Mouse (Mus musculus) heart, postnatal 4 days (tissue): Measurements from ENCODE around the gene Syndig1. TPM values are rescaled to one million over a fixed set of nuclear protein-coding genes. Genes with fewer than 3 reads are reported as not detected.
A peak's percentile ranks its signal among the peaks of the same experiment; 100 is the strongest.

ENCODE experiments used
- DNase-seq: peaks from one replicate; pipeline ENCODE4 v3.0.0; 2021
- total RNA-seq, 2 experiments: library from RNA; stranded (reverse); gene quantifications; 2 replicates each; pipeline ENCODE4 v1.2.3; 2021

Syndig1 gene
- total RNA-seq: under 1 TPM; 0.54 to 0.55 TPM

DNA sequence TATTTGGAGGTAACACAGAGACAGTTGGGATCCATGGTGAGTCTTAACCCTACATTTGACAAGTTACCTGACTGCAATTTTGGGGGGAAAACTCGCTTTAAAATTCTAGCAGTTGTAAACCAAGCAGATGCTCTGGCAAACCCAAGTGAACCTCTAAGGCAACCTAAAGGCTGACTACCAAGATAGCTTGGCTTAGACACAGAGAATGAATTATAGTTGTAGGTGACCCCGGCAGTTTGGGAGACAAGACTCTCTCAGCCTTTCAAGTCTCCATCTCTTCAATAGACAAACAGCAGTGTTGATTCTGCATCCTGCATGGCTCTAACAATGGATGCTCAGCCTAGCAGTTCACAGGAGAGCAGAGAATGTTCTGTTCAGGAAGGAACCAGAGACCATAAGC, at the start of gene Syndig1:
Syndig1 (plus strand) TSS at position 301 of the 400 bp plus-strand sequence.
- DNase-seq: no peak

DNA sequence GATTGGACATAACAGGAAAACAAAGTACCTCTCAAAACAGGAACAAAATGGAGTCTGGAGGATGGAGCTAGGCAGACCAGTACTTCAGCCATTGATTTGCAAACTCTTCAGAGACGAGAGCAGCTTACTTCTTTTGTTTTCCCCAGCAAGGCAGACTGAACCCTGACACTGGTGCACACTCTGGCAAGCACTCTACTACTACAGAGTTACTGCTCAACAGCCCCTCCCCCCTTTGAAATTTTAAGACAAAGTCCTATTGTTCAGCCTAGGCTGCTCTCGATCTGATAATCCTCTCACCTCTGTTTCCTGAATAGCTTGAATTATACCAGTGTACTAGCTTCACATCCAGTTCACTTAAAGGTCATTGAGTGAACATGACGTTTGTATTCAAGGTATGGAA, 30.4 kb upstream of the Syndig1 start:
- DNase-seq: no peak

DNA sequence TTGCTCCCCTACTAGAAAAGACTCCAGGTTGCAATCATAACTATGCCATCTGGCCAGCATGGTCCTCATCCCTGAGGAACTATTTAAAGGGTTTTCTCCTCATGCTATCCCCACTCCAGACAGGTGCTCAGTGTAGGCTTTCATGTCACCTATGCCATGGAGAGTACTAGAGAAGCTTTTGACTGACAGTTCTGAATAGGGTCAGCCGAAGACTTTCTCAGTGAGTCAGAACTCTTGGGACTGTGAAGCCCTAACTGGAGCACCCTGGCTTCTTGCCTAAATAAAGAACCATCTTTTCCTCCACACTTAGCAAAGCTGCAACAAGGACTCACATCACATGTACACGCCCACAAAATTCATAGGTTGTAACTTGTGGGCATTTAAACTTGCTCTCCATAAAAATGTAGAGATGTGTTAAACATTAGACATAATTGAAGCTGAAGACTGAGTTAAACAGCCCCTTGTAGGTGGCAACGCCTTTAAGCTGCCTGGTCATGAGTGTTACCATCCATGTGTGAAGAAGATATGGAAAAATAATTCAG, 24.3 kb upstream of the Syndig1 start:
- DNase-seq: no peak

DNA sequence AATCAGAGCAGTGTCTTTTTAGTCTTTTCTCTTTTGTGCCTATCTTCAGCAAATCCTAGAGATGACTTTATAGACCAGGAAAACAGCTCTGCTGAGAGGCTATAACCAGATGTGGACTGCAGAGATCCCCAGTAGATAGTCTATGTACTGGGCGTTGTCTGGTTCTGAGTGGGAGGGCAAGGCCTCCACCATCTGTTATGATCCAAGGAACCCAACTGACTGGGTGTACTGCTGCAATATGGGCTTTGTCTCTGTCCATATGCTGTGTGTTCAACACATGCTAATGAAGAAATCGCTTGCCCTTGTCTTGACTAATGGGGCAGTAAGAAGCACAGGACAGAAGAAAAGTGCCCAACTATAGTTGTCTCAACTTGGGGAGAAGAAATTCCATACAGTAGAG, 23.8 kb upstream of the Syndig1 start:
- no peak for DNase-seq

DNA sequence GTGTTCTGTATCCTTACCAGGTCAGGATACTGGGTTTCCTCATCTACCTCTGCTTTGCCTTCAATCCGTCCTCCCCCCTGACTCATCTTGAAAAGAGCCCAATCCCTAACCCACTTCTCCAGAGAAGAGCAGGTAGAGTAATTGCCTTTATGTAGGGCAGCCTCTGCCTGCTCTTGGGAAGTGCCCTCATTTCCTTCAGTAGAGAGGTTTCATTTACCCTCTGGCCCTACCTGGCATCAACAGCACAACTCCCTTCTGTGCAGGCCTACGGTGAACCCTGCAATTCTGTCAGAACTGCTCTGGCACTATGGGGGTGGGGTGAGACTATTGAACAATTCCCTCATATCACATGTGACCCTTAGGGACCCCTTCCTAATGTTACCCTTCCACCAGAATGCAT, 16.1 kb upstream of the Syndig1 start:
- DNase-seq: no peak

DNA sequence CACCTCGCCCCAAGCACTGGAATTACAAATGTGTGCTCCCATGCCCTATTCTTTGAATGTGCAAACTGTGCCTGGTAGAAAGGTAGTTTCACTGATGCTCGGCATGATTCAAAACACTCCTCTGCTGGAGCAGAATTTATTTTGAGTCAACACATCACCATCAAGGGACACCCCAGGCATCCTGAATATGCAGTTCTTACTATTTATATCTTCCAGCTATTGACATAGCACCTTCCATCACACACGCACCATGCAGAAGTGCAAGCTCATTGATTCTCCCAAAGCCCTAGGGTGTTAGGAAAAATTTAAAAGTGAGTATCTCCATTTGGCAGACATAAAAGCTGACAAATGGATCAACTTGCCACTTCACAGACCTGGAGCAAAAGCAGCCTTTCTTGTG, 10.6 kb upstream of the Syndig1 start:
- no peak for DNase-seq

DNA sequence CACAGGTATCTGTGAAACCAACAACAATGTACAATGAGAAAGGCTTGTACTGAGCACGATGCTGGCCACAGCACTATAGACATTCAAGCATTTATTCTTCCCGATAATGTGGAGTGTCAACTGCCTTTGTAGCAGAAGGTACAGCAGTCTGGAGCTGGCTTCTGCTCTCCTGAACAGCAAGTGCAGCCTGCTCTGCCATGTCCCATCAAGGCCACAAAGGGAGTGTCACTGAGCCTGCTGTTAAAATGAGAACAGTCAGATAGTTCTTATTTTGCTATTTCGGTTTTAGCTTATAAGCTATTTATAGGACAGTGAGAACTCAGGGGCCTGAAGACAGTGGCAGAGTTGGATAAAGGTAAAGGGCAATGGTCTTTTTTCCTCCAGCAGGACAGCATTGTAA, 9.3 kb upstream of the Syndig1 start:
- no peak for DNase-seq

DNA sequence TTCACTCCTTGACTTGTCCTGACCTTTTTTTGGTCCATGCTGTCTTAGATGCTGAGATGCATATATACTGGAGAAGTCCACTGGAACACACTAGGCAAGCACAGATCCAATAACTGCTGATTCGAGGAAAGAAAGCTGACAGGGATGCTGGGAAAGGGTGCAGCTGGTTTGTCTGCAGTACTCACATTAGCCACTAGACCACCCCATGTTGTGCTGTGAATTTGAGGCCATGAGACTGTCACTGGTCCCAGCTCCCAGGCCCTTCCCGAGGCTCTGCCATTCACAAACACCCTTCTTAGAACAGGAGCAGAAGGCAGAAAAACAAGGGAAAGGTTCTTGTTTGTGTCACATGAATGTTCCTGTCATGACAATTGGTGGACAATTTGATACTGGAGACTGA, 8.8 kb upstream of the Syndig1 start:
- DNase-seq: no peak

DNA sequence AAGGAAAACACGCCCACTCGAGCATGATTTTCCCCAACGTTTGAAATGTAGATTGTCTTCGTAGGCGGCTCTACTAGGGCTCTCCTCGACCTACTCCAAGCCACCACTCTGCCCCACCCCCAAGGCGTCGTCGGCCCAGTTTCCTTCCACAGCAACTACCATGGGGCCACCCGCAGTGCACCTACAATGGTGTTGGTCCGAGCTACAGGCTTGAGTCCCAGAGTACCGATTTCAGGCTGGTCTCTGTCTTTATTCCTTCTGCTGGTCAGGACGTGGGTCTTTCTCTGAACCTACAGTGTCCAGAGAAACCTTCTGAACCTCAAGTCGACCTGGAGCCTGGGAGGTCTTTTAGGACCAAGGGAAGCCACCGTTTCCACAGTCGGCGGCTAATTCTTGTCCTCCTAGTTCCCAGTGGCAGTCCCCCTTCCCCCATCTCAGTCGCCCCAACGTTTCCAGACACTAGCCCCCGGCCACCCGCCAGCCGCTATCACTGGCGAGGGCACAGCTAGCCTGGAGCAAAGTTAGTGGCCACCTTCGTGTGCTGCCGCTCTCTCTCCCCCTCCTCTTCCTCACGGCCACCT, 1.0 kb downstream of the Syndig1 start:
- DNase-seq: peak; percentile 6

DNA sequence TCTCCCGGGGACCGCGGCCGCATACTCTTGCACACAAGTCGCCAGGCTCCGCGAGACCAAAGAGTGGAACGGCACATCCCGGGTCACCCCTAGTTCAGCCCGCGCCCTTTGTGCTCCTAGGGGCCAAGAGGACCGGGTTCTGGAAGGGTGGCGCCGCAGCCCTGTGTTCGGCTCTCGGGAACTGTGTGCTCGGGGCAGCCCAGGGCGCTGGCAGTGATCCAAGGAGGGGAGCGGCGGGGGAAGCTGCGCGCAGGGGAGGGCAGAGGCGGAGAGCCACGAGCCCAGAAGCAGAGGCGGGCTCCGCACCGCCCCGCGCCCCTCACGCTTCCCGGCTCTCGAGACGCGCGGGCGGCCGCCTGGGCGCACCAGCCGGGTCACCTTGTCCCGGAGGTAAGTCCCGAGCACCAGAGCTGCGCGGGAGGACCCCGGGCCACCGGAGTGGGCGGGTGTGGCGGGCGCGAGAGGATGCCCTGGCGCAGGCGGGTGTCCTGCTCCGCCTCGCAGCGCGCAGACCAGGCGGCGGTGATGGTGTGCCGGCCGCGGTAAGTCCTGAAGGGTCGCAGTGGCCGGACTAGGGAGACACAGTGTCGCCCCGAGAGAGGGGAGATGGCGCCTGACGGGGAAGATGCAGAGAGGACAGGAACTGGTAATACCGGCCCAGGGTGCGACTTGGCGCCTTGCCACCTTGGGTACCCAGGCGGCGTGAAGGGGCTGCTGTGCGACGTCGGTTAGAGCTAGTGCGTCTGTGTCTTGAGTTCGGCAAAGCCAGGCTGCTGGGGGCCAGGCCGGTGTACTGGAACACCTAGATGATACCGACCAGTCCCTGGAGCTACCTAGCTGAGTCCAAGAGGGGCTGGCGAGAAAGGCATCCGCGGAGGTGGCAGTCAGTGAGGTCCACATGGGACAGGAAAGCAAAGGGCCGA, 1.8 kb downstream of the Syndig1 start, which contains the start of gene C530025M09Rik:
C530025M09Rik (minus strand) TSS at position 678 of the 923 bp plus-strand sequence.
- peak; percentile 58 for DNase-seq

DNA sequence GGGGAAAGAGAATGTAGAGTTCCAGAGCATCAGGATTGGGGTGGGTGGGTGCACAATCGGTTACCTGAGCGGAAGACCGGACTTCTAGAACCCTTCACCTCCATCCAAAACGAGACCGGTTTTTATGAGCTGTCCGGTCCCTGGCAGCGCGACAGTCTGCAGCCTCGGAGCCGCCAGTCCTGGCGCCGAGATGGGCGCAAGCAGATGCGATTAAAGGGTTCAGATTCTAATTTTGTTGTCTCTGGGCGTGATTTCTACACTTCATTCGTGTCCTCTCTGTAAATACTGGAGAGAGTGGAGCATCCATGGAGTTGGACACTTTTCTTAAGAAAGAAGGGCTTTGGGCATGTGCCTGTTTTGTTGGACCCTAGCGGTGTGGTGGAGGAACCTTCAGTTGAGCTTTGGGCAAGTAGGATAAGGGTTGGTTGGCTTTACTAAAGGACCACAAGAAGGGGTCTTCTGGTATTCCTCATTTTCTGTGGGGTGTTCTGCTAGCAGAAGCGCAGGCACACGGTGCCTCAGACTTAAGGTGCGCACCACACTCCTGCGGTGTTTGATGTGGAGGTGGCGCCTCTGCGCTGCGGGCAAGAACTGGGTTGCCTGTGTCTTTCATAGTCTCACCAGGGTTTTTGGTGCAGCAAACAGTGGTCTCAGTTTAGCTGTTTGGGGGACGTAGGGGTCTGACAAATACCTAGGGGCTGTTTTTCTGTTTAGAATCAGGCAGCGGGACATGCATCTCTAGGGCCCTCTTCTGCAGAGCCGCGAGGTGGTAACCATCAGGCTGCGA, 2.6 kb downstream of the Syndig1 start:
- DNase-seq: no peak

DNA sequence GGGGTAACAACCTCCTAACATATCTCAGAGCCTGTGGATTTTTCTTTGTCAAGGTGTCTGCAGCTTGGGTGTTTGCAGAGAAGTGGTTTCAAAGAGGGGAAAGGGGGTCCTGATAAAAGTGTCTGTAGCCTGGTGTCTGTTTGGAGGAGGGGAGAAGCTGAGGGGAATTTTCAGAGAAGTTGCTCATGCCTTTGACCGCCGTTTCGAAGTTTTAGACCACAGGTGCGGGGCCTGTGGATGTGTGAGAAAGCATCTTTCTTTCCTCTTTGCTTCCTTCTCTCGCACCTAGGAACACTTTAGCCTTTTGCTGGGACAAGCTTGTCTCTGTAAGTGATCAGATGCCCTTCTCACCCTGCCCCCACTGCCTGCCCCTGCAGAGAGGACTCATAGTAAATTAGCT, 3.3 kb downstream of the Syndig1 start:
- DNase-seq: no peak

DNA sequence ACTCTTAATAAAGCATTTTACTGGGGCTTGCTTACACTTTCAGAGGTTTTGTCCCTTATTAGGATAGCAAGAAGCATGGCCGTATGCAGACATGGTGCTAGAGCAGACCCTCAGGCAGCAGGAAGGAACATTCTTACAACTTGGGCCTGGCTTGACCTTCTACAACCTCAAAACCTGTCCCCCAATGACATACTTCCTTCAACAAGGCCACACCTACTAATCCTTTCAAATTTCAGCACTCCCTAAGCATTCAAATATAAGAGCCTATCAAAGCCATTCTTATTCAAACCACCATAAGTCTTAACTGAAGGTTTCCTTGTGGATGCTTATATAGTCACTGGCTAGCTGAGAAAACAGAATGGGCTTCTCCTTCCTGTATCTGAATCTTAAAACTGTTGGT, 6.1 kb downstream of the Syndig1 start:
- no peak for DNase-seq

DNA sequence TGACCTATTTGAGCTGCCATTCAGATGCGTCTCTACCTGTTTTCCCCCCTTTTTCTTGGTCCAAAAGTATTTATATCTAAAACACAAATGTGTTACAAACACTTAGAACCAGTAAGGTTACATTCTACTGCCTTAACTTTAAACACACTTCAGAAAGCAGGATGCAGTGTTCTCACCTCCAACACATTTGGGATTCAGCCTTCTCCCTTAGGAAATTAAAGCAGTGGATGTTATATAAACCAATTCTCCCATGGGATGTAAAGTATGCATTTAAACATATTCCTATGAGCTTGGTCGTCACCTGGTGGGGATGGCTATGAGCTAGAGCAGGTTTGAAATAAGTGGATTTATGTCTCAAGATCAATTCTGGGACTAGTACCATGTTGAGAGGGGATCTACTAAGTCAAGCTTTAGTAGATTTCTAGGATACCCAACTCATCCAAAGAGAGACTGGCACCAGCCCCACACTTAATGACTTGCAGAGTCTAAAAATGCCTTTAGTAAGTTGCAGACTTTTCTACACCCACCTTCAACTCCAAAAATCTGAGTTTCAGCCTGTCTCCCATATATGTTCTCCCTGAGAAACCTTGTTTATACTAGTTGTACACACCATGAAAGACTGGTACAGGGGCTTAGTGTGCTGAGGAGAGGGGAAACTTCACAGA, 7.6 kb downstream of the Syndig1 start:
- no peak for DNase-seq

DNA sequence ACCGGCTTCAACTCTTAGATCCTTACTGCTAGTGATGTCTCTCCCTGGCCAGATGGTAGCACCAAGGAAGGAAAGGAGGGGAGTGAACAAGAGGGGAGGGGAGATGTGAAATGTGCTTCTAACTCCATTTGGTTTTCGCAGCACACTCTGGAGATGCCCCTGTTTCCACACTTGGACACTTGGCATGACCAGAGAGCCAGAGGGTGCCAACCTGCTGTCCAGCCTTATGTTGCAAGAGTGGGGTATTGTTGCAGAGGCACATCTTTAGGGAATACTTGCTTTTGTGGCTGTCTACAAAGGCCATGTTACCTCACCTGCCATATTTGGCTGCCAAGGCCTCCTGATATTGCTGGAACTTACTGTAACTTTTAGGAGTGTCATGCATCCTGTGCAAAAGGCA, 10.7 kb downstream of the Syndig1 start:
- no peak for DNase-seq

DNA sequence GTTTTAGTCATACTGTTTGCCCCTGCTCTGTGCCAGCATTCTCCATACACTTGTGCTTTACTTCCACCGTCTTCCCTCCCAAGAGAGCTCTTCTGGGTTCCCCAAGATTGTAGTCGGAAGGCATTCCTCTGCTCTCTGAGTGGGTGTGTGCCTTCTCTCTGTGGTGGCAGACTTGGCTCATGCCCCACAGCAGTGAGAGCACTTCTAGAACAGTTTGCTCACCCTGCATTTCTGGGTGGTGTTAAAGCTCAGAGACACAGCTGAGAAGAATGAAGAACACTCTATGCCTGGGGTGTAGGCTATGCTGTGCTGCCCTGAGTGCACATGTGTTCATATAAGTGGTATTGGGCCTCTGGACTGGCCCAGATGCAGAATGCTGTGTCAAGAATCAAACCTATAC, 15.6 kb downstream of the Syndig1 start:
- DNase-seq: no peak

DNA sequence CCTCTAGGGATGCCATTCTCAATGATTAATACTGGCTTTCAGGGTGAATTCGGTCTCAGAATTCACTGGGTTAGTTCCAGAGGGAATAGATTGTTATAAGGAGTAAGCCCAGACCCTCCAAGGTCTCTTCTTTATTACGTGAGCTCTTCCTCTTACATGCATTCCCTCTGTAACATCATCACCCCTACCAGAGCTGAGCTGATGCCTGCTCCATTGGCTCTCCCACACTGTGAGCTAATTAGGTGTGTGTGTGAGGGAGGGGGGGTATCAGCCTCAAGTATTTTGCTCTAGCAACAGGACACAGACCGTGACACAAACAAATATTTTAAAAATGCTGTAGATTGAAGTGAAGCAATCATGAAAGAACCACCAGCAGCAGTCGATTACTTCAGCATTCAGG, 19.8 kb downstream of the Syndig1 start:
- DNase-seq: no peak

DNA sequence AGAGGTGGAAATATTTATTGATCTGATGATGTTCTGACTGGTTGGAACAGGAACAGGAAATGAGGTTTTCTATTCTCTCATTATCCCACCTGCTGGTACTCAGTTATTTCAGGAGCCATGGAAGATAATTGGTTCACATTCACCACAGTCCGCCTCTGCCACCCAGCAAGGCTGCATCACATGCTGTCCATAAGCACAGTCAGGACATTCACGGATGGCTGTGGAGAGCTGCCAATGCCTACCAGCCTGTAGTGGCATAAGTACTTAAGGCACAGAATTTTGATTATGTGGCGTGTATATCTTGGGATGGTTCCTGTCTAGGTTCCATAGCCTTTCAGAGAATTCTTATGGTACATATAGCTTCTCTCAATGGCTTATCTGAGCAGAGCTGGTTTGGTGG, 32.0 kb downstream of the Syndig1 start:
- no peak for DNase-seq

DNA sequence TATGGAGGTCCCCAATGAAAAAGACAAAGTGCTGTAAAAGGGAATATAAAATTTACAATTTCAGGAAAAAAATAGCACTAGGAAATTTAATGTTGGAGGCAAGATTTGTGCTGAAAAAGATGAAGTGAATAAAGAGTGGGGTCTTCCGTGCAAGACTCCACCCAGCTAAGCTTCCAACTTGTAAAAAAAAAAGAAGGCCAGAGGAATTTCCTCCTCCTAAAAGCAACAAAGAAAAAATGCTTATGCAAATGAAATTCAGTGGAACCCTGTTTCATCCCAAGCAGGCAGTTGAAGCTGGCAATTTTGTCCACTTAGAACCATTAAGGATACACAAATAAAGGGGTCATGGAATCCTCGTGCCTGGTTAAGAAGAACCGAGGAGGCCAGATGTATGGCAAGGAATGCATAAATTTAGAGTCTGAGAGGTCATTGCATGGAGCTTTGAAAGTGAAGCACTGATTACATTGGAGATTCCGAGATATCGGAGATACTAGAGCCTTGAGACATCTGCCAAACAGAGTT, 37.0 kb downstream of the Syndig1 start:
- DNase-seq: no peak

DNA sequence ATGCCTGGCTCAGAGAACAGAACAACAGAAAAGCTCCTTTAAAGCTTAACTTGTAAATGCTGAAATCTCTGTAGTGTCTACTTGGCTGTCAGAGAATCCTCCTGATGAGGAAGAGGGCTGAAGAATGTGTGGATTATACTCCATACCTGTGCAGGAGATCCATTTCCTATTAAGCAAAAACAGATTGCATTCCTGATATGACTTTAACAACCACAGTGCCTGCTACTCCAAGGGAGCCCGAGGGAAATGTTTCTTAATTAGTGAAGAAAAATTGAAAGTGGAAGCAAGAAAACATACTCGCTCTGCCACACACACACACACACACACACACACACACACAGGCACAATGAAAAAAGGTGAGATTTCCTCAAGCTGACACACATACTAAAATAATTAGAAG, 41.5 kb downstream of the Syndig1 start:
- no peak for DNase-seq

DNA sequence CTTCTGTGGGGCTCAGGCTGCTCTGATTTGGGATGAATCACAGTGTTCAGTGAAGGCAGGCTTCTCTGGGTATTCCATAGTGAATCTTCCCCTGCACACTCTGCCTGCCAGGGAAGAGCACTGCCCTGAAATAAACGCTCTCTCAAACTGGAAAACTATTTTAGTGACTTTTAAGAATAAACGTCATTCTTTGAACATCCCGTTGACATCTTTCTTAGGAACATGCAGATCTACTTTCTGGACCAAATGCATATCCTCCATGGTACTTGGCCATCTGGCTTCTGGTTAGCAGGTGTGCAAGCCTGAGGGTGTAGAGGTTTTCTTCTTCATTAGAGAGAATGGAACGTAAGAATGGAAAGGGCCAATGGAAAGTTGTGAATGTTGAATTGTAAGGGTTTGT, 43.5 kb downstream of the Syndig1 start:
- no peak for DNase-seq

DNA sequence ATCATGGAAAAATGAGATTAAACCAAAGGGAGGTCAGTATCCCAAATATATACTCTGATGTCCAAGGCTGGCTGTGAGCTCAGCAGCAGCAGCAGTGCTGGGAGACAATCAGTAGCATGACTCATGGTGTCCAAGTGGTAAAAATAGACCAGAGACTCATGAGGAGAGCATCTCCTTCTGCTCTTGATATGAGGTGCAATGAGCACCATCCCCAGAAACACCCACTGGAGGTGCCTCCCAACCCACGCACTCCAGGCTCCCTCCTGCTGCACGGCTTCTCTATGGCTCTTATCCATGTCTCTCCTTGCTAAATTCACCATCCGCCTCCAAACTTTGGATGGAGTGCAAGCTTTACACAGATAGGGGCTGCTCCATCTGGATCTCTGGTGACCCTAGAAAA, 44.3 kb downstream of the Syndig1 start:
- no peak for DNase-seq
